Mouse (Mus musculus) cortical plate, adult 2 months (tissue): ENCODE results near the gene Mfsd4b3.

Source experiments
- CTCF ChIP-seq: fragments of 200-500 bp; IDR thresholded peaks from 2 replicates; pipeline ENCODE4 v1.5.1; 2011; ENCODE audit warnings: mild to moderate bottlenecking, control low read depth, low read length; ENCODE audit not compliant: insufficient read depth; ENCODE audit errors: extremely low read depth
- POLR2A ChIP-seq: fragments of 200-500 bp; IDR thresholded peaks from 2 replicates; pipeline ENCODE4 v1.6.1; 2011; ENCODE audit warnings: mild to moderate bottlenecking, low read length, control low read depth; ENCODE audit not compliant: insufficient read depth; ENCODE audit errors: extremely low read depth

- no peak for TF ChIP-seq CTCF
- no peak for TF ChIP-seq POLR2A
Measured at GRCm38 (mm10) chr10:39982604-39983003, 22.7 kb upstream of the Mfsd4b3 start.
